Mouse (Mus musculus) kidney, postnatal 14 days (tissue): ENCODE data around the gene Rps6kb2.
A peak's percentile ranks its signal among the peaks of the same experiment; 100 is the strongest.

ENCODE experiments used
- DNase-seq: peaks from one replicate; pipeline ENCODE4 v3.0.0; 2022; ENCODE audit warnings: mixed read lengths

Gene Rps6kb2

DNA sequence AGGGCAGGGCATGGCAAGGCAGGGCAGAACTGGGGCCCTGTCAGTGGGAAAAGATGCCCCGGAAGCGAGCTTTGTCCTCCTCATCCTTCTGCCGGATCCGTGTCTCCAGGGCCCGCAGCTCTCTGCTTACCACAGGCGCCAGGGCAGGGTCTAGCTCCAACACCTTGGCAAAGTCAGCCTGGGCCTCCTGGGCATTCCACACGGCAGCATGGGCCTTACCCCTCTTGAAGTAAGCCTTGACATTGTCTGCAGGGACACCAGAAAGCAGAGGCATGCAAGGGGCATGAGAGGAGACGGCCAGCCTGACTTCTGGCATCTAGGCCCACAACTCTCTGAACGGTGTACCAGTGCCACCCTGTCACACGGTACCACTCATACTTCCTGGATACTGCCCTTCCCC lies 48.6 kb downstream of the Rps6kb2 start:
- DNase-seq = no peak

DNA sequence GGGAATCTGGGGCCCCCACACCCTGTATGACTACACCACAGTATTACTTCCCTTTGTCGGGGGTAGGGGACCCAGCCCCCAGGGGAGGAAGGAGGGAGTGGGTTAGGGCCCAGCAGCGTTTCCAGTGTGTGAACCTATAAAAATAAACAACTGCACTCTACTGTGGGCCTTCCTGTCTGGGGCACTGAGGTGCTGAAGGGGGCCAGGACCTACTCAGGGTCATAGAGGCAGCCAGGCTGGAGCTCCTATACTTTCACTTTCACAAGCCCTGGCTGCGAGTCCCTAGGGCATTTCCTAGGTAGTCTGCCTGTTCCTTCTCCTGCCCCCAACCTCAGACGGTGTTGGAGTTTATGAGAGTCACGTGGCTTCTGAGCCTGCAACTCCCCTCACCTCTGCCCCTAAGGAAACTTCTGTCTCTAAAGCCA lies 49.3 kb downstream of the Rps6kb2 start:
- DNase-seq = peak; percentile 55

DNA sequence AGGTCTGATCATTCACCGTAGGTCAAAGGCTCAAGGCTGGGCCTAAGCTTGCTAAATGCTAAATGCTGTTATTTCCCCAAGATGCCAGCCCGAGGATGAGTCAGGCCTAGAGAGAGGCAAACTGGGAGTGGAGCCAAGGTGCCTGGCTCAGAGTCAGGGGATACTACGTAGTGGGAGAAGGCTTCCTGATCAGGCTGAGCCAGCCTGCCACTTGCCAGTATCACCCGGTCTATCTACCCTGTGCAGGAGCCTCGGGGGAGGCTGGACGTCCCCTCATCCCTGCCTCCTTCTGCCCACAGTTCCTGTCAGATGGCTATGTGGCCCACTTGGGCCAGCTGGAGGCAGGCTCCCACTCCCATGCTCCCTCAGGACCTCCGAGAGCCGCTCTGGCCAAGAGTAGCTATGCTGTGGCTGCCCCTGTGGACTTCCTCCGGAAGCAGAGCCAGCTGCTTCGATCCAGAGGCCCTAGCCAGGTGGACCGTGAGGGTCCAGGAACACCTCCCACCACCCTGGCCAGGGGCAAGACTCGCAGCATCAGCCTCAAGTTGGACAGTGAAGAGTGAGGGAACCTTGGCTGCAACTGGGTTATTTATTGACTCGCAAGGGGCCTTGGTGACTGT lies 49.9 kb downstream of the Rps6kb2 start:
- peak; percentile 87 for DNase-seq

DNA sequence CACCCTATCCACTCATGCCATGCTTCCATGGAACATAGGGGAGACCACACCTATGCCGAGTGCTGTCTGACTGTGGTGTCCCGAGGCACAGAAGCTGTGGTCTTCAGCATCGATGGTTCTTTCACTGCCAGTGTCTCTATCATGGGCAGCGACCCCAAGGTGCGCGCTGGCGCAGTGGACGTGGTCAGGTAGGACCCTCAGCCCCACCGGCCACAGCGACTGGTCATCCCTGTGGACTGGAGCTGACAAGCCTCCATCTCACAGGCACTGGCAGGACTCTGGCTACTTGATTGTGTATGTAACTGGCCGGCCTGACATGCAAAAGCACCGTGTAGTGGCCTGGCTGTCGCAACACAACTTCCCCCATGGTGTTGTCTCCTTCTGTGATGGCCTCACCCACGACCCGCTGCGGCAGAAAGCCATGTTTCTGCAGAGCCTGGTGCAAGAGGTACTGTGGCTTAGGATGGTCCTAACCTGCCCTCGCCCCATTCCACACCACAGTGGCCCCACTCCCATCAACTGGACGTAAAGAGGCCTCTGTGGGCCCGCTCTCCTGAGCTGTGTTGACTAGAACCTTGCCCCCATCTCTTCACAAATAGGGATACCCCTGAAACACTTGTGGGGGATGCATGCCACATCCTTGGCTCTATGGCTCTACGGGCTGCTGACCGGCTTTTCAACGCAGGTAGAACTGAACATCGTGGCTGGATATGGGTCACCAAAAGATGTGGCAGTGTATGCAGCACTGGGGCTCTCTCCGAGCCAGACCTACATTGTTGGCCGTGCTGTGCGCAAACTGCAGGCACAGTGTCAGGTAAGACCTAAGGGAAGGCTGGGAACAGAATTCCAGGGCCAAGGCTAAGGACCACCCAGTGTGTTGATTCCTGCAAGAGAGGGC lies 50.8 kb downstream of the Rps6kb2 start:
- no peak for DNase-seq

DNA sequence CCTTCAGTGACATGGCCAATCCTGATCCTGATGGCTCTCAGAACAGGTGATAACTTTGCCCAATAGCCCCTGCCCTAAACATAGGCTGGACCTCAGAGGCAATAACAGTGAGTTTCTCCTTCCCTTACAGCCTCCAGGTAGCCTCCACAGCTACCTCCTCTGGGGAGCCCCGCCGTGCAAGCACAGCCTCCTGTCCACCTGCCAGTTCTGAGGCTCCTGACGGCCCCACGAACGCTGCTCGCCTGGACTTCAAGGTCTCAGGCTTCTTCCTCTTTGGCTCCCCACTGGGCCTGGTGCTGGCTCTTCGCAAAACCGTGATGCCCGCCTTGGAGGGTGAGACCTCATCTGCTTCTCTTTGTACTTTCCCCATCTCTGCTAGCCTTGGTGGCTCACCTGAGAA lies 54.6 kb downstream of the Rps6kb2 start:
- no peak for DNase-seq

DNA sequence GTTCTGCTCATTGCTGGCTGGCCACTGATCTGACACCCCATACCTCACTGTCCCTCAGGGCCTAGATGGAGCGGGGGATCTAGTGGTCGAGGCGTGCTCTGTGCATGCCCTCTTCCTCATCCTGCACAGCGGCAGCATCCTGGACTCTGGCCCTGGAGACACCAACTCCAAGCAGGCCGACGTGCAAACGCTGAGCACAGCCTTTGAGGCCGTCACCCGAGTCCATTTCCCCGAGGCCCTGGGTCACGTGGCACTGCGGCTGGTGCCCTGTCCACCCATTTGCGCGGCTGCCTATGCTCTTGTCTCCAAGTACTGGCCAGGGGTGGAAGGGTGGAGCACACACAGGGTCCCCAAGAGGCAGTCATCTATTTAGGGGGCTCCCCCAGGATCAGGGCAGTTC lies 56.5 kb downstream of the Rps6kb2 start:
- DNase-seq = peak; percentile 24

DNA sequence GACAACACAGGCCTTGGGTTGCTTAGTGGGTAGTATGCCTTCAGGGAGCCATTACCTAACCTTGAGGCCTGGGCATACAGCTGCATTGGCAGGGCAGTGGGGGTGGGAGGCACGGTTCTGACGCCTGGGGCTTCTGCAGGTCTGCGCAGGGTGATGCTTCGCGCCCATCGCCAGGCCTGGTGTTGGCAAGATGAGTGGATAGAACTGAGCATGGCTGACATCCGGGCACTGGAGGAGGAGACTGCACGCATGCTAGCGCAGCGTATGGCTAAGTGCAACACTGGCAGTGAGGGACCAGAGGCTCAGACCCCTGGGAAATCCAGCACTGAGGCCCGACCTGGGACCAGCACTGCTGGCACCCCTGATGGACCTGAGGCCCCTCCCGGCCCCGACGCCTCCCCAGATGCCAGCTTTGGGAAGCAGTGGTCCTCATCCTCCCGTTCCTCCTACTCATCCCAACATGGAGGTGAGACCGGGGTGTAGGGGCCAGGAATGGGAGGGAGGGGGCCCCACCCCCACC lies 58.4 kb downstream of the Rps6kb2 start:
- DNase-seq = no peak
